Mouse (Mus musculus) heart, adult 2 months (tissue): ENCODE measurements at regions not wholly inside any gene's neighbourhood (a gene's known extent, or its start where the extent isn't known, plus 50 kb on each side); places are given as distances from the start of the nearest gene placed in this dataset.

Source experiments
- CTCF ChIP-seq: fragments of 200-600 bp; IDR thresholded peaks from 2 replicates; pipeline ENCODE4 v1.8.1; 2022; ENCODE audit warnings: antibody characterized with exemption, mild to moderate bottlenecking, moderate library complexity
- POLR2A ChIP-seq: fragments of 200-500 bp; IDR thresholded peaks from 2 replicates; pipeline ENCODE4 v1.6.1; 2011; ENCODE audit warnings: mild to moderate bottlenecking, low read depth, low read length, control low read depth; ENCODE audit not compliant: insufficient read depth

GRCm38 (mm10) chr16:93116111-93116969 lies 290.4 kb upstream of the Runx1 start:
- TF ChIP-seq POLR2A (no peak), CTCF (no peak)
